Mouse (Mus musculus): ENCODE results near the gene Gm26920.

Gene Gm26920

DNA sequence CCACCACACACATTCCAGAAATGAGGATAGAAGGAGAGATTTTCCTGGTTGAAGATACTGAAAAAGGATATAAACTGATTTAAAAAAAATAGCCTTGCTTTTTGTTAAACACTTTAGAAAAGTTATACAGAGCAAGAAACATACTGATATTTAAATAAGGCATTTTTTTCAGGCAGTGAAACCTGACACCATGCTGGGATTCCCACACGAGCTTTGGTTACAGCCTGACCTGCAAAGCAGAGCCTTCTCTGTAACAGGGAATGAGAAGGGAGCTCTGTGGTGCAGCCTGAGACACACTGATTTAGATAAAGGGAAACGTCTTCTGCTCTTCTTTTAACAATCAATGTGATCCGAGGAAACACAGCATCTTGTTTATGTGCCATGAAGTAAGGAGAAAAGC is 36.6 kb downstream of the Gm26920 start:
- no peak for DNase-seq (ENCODE audit: low spot score)

DNA sequence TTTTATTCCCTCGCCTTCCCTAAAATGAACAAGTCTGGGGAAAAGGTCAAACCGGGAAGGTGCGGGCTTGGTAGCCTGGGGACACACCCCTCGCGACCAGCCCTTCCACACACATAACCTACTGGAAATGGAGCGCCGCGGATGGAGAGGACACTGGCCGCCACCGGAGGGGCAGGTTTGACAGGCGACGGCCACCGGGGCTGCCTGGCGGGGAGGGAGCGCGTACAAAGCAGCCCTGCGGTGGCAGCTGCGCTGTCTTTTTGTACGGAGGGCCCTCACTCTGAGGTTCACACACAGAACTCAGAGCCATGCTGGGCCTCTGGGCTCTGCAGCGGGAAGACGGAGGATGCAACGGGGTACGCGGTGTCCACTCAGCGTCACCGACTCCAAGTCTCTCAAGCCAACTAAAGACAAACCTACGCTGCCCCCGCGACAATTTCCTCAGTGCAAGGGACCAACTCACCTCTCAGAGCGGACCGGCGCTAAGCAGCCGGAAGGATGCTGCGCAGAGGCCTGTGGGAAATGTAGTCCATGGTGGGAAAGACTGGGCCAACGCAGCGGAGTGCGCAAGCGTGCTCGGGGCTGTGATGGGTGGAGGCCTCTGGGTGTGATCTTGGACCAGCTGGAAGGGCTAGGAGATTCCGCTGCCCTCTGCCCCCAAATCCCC is 39.2 kb downstream of the Gm26920 start, which contains the start of gene Zfp14:
TSS of gene Zfp14 (minus strand) at position 499 of the 667 bp plus-strand sequence.
- peak; percentile 86 for DNase-seq (ENCODE audit: low spot score)

DNA sequence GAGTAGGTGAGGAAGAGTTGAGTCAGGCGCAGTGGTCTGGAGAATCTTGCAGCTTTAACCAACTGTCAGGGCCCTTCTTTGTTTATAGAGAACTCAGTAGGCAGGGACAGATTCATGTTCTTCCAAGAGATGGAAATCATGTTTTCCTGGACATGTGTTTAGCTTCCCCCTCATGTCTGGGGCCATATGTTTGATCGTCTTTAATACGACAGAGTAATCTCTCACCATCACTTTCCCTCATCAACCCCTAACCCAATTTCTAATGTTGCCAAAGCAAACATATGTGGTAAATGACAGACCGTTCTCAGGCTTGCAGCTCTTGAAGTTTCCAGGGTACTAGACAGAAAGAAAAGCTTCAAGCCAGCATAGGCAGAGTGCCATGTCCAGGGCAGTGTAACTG is 42.1 kb downstream of the Gm26920 start:
- DNase-seq (ENCODE audit: low spot score), result no peak

DNA sequence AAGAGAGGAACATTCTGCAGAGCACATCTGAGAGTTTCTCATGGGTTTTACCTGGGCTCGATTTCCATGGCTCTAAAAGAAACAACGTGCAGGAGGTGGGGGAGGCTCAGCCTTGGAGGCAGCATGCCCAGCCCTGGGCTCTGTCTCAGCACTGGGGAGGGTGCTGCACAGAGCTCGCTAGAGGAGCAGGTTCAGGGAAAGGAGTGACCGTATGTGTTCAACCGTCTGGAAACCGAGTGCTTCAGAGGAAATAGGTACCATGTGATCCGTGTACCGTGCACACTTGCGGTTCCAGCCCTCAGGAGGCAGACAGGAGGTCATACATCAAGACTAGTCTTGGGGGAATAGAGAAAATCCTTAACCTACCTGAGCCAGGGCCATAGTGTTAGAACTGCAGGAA is 45.9 kb downstream of the Gm26920 start:
- DNase-seq (ENCODE audit: low spot score), result no peak

DNA sequence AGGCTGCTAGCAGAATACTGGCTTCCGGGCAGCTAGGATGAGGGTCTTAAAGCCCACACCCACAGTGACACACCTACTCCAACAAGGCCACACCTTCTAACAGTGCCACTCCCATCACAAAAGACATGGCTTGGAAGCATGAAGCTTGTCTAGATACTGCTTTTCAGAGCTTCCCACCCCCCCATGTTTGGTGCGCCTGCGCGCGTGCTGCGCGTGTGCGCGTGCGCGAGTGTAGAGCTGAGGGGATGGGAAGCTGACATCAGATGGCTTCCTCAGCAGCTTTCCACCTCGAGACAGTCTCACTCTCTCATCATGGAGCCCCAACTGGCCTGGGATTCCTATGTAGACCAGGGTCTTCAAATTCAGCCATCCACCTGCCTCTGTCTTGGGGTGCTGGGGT is 55.9 kb downstream of the Gm26920 start:
- no peak for DNase-seq (ENCODE audit: low spot score)

DNA sequence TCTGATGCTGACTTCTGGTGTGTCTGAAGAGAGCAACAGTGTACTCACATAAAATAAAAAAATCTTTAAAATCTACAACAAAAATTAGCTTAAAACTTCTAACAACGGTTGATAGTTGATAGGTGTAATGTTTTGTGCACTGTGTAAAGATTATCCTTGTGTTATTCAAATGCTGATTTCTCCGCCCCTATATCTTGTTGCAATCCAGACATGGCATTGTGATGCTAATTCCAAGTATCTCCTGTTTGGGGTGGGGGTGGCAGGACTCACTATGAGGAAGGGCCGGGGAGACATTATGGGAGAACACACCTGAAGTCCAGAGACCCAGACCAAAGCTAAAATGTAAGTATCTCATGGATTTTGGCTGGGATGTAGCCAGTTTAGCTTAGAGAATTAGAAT is 58.8 kb downstream of the Gm26920 start:
- no peak for DNase-seq (ENCODE audit: low spot score)

DNA sequence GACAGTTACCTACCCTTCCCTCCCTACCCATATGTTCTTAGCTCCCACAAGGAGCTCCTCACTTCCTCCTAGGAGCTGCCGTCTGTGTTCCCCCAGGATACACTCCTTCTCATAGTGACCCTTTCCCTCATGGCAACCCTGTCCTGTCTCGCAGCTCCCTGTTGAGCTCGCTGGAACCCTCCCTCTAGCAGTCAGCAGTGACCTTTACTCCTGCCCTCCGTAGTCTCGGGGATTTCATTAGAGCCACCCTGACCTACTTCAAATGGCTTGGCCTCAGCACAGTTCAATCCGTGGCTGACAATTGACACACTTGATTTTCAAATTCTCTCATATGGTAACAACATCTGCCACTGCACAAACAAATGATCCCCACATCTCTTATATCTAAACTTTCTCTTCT is 59.5 kb downstream of the Gm26920 start:
- no peak for DNase-seq (ENCODE audit: low spot score)

DNA sequence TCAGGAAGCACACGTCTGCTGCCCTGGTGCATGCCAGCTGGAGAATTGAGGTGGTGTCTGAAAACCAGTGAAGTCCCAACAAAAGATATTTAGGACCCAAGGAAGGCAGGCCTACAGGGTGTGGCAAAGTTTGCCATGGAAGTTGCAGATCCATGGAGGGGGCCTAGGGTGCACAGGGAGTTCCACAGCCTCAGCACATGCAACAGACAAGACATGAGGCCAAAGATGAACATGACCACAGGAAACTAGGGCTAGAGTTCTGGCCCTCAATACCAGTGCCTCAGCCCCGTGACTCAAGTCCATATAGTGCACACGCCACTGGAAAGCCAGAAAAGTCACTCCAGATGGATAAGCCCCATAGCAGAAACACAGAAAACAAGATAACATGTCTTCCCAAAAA is 61.6 kb downstream of the Gm26920 start:
- DNase-seq (ENCODE audit: low spot score), result no peak

DNA sequence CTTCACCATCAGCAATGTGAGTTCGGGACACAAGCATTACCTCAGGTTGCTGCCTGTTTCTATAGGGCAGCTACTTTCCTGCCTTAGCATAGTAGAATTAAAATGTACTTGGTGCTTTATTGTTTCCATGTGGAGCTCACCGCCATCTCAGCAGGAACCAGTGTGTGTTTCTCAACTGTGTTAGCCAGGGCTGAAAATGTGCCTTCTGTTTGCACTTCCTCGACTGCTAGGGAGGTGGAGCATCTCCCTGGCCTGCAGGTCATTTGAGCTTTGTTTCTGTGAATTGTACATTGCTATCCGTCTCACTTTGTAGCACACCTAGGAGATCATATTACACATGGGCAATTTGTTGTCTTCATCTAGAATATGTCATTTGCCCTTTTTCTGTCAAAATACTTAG is 62.9 kb downstream of the Gm26920 start:
- DNase-seq (ENCODE audit: low spot score), result no peak

DNA sequence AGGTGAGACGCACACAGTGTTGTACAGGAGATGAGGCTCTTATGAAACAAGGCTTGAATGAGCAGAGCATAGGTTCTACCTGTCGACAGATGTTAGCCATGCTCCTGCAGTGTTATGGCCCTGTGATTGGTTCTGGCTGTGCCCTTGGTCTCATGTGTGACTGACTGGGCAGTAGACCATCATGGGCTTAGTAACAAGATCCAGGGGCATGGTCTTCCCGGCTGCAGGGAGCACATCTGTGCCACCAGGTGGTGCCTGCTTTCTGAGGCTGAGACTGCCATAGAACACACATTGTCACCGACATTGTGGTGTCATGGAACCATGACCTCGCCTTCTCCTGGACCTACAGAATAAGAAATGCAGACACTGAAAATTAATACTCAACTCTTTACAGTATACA is 64.9 kb downstream of the Gm26920 start:
- no peak for DNase-seq (ENCODE audit: low spot score)

DNA sequence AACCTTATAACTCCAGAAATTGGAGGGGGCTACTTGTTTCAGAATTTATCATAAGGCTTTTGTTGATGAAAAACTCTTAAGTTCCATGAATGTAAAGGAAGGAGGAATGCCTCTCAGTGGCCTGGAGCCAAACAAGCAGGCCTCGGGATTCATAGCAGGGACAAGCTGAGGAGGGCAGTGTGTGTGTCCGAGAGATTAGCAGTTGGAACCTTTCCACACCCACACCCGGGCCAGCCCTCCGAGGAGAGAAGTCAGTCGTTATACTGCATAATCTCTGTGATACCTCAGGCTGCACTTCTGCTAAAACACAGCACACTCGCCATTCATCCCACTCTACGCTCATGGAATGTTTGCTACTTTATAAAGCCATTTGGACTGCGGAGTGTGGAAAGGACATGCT is 66.4 kb downstream of the Gm26920 start:
- no peak for DNase-seq (ENCODE audit: low spot score)

DNA sequence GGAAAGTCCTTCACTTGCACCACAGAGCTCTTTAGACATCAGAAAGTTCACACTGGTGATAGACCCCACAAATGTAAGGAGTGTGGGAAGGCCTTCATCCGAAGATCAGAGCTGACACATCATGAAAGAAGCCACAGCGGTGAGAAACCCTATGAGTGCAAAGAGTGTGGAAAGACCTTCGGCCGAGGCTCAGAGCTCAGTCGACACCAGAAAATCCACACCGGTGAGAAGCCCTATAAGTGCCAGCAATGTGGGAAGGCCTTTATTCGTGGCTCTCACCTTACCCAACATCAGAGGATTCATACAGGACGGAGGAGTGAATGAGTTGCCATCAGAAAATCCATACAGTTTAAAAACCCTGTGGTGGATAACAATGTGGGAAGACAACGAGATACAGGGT is 66.9 kb downstream of the Gm26920 start:
- DNase-seq (ENCODE audit: low spot score), result no peak

DNA sequence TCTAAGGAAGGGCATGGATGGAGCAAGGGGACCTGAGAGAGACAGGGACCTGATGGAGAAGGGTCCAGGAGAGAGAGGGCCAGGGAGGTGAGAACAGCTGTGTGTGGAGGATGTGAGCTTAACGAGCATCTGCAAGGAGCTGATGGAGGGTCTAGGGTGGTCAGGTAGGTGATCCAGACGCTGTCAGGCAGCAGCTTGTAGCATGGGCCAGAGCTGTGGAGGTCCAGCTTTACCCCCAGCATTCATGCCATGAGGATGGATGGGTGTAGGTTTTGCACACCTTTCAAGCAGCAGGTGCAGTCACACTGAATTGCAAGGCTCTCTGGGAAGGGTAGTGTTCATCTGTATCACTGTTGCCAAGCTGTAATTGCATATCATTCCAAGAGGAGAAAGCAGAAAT is 70.7 kb downstream of the Gm26920 start:
- no peak for DNase-seq (ENCODE audit: low spot score)

DNA sequence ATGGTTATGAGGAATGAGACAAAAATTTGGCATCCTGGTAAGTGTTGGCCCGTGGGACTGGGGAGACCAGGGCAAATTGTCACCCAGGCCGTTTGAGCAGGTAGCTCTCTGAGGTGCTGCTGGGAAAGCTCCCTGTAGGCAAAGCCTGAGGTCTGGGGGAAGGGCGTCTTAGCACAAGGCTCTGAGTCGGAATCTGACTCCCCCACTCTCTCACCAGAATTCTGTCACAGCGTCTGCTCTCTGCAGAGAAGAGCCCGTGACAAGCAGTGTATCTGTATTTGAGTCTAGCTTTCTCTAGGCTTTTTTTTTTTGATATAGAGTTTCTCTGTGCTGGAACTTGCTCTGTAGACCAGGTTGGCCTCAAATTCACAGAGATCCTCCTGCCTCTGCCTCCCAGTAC is 73.0 kb downstream of the Gm26920 start:
- no peak for DNase-seq (ENCODE audit: low spot score)

DNA sequence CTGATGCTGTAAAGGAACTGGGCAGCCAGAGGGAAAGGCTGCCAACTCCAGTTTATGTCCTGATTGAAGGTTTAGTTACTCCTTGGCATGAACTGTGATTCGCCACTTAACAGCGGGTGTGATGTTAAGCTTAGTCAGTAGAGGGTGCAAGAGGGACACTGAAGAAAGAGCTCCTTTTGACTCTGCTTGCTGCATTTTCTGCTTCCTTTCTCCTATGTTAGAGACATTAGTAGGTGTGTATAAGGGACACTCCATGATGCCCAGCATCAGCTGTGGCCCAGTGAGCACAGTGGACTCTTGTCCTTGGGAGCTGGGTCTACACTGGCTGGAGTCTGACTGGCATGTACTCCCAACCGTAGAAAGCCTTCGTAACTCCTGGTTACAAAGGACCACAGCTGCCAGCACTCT is 77.2 kb downstream of the Gm26920 start:
- no peak for DNase-seq (ENCODE audit: low spot score)

DNA sequence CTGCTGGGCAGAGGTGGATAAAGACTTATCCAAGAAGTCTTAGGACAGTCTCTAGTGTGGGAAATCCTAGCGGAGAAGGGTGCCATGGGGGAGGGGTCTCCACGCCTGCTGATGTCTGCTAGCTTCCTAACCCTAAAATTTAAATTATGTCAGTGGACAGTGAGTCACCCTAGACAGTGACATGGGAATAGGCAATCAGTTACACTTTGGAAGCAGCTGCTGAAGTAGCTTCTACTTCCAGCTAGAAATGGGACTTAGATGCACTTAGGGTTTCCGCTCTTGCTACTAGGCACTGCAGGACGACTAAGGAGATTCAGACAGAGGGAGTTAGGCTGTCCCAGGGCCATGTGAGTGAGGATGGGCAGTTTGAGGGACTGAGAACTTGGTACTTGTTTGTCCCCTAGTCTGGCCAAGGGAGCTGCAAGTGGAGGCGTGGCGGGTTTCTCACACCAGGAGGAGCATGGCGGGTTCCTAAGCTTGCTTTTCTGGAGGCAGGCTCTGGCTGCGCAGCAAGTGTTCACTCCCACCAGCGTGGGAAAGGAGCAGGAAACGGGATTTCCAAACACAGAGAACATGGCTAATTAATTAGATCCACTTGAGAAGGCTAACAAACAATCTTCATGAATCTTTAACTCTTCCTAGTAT is 79.5 kb downstream of the Gm26920 start:
- no peak for DNase-seq (ENCODE audit: low spot score)

DNA sequence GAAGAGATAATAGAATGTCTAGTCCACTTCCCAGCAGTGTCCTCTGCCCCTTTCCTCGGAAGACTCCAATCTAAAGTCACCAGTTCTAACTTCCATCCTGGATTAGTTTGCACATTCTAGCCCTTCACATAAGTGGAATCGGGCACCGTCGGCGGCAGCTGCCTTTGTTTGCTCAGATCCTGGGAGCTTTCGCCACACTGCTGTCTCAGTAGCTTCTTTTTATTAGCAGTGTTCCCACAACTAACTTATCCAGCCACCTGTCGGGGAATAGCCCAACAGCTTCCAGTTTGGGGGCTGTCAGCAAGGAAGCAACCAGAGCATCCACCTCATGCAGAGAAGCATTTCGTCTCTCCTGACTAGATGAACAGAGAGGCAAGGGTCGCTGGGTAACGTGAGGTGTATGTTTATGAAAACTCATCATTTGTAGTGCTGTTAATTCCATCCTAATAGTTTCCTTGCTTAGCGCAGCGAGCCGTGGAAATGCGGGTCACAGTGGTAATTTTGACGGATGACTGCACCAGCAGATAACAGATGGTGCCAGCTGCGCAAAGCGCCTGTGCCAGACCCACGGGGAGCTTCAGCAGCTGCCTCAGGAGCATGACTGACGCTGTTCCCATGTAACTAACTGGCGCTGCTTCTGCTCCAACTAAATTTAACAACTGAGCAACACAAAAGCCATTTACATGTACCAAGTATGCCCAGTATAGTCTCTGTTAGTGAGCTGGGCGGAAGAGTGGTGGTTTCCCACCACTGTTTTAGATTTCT is 80.7 kb downstream of the Gm26920 start:
- DNase-seq (ENCODE audit: low spot score), result no peak

DNA sequence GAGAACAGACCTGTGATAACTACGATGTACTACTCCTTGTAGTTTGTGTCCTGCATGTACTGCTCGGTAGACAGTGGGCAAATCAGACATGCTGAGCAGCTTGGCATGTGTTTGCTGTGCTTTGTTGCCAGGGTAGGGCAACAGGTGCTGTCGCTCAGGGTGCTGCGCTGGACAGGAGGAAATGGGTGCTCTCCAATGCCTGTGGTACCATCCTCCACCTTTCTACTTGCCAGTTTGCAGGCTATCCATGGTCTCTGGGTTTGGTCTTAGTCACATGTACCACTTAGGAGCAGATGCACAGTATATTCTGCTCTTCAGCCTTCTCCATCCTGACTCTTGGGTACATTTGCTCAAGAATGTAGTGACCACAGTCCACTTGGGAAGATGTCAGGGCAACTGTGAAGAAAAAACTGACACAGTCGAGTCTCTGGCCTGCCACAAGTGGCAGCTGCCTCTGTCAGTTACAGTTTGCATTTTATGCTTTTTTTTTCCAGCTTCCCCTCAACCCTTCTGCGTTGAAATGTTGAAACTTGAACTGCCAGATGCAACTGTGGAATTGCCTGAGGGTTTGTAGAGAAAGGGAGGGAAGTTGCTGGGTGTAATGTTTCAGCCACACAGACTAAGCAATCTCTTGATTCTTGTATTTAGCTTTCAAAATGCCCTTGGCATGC is 82.1 kb downstream of the Gm26920 start:
- DNase-seq (ENCODE audit: low spot score), result no peak

DNA sequence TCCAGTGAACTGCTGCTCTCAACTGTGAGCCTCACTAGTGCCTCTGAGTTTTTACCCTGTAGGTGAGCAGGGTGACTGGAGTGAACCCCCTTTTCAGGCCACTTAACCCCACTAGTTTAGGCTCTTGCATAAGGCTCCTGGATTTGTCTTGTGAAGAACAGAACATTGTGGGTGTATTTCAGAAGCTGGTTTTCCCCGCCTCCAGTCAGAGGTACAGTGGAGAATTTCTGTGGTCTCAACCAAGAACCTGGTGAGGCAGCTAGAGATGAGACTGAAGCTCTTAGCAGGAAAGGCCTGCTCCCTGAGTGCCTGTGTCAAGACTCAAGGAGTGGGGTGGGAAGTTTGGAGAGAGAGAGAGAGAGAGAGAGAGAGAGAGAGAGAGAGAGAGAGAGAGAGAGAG is 82.6 kb downstream of the Gm26920 start:
- DNase-seq (ENCODE audit: low spot score), result no peak

Data from ovary, postnatal 36 days (tissue).